Mouse (Mus musculus): ENCODE measurements around the gene Irx6. TPM values are rescaled to one million over a fixed set of nuclear protein-coding genes. Genes with fewer than 3 reads are reported as not detected.

Gene Irx6
- polyA plus RNA-seq, 1 experiment: not detected

- DNase-seq (ENCODE audit: low read depth): no peak
Measured at GRCm38 (mm10) chr8:92721936-92722321, 47.8 kb downstream of the Irx6 start.

- DNase-seq (ENCODE audit: low read depth): no peak
Measured at GRCm38 (mm10) chr8:92723320-92723719, 49.2 kb downstream of the Irx6 start.

GRCm38 (mm10) chr8:92723947-92724346 lies 49.9 kb downstream of the Irx6 start:
- DNase-seq (ENCODE audit: low read depth): no peak

- no peak for DNase-seq (ENCODE audit: low read depth)
Measured at GRCm38 (mm10) chr8:92724359-92724758, 50.3 kb downstream of the Irx6 start.

Other genes with a start within 250 kb of the Irx6 start
- 51.3 and 53.6 TPM in 2 replicates for gene Mmp2, start 153.0 kb downstream of the Irx6 start, polyA plus RNA-seq (2012; rRNA removed)
- gene Lpcat2, start 181.1 kb downstream of the Irx6 start, polyA plus RNA-seq (2012; rRNA removed): 1.8 and 2.7 TPM in 2 replicates
- gene Capns2, start 227.1 kb downstream of the Irx6 start, polyA plus RNA-seq (2012; rRNA removed): 0.13 and 0.15 TPM in 2 replicates

All from gonadal fat pad, adult 2 months (tissue).